Mouse (Mus musculus): ENCODE measurements around the gene Plch2.

The Plch2 gene

DNA sequence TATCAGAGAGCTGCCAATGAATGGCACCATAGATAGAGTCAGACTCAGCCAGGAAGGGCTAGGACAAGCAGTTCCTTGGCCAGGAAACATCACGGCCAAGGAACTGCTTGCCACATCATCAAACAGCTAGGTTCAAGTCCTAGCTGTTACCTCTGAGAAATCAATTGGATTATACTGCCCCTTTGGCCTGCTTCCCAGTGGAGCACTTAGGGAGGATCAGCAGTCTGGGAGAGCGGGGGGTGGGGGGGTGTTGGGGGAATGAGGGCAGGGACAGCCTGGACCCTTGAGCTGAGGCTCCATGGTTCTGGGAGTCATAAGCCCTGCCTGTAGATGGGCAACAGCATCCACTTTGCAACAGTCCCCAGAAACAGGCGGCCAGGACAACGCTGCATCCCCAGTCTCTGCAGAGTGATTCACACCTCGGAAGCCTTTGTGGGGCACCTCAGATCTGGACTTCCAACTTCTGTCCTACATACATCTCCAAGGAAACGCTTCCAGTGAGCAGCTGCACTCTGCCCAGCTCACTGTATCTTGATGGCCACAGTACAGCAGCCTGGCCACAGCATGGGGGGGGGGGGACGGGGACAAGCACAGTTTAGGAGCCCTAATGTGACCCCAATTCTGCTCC is 34.2 kb downstream of the Plch2 start:
- no peak for DNase-seq (ENCODE audit: low read depth in 1 of 2, low spot score in 2 of 2)

DNA sequence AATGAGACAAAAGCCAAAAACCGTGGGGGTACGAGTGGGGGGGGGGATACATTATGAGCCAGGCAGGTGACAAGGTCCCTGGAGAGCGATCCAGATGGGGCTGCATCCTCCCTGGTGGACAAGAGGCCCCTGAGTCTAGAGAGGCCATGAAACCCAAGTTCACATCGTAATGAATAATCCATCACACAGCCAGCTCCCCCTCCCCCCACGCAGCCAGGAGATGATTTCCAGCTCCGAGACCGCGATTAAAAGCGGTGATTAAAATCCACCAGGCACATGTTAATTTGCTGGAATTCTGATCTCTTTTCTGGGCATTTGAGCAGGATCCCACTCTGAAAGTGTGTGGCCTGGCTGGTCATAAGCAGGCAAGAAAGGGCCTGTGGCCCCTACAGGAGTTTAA is 35.8 kb downstream of the Plch2 start:
- no peak for DNase-seq (ENCODE audit: low read depth in 1 of 2, low spot score in 2 of 2)

DNA sequence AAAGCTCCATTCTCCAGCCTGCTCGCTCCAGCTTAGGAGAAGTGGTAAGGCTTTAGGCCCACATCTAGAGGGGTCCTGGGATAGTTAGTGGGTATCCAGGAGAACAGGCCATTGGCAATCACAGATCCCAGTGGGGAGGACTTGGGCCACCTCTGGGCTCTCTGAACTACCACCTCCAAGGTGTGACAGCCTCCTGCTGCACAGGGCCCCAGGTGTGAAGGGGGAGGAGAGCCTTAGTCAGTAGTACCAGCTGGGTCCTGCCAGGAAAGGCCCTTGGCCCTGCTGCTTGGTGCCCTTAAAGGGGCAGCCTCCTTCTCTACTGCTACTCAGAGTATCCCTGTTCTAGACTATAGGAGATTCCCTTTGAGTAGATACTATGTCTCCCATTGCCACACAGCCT is 36.4 kb downstream of the Plch2 start:
- no peak for DNase-seq (ENCODE audit: low read depth in 1 of 2, low spot score in 2 of 2)

DNA sequence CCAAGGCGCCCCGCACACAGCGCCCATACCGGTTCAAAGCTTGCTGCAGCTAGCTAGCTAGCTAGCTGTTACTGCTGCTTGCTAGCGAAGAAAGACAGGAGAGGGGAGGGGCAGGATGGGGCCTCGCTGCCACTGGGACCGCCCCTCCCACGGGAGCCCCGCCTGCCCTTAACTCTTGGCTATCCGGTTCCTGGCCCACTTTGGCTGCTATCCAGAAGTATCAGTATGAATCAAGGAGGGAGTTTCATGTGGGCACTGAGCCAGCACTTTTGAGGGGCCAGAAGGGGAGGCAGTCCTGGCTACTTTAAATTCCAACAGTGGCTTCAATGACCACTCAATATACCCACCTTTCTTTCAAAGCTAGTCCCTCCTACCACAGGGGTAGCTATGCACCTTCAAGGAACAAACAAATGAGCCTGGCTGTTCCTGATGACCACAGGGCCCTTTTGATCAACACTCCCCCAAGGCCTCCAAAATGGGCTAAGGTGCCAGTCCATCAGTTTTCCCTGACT is 37.2 kb downstream of the Plch2 start:
- no peak for DNase-seq (ENCODE audit: low read depth in 1 of 2, low spot score in 2 of 2)

DNA sequence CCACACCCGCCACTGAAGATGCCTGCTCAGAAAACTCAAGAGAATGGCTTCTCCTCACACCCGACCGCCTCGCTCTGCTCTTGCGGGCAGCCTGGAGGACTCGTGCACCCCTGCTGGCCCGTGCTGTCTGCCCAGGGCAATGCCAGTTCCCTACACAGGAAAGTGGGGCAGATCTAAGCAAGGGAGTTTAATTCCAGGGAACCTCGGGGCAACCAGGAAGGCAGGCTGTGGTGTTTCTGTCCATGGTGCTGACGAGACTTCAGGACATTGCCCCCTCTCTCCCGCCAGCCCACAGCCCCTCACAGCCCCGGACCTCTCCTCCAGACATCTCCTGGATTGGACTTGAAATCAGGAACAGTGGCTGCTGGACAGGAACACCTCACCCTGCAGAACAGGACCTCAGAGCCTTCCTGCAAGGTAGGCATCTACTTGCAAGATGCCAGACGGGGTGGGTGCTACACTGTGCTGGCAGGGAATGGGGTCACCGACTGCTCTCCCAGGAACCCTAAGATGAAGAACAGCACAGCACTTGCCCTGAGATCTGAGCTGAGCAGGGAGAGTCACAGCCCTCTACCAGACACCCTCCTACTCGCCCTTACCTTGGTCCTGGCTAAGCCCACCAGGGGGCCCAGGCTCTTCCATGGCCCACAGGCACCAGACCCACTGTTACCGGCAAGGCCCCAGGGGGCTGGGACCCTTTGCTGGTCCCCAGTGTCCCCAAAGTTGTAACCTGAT is 37.8 kb downstream of the Plch2 start:
- no peak for DNase-seq (ENCODE audit: low read depth in 1 of 2, low spot score in 2 of 2)

DNA sequence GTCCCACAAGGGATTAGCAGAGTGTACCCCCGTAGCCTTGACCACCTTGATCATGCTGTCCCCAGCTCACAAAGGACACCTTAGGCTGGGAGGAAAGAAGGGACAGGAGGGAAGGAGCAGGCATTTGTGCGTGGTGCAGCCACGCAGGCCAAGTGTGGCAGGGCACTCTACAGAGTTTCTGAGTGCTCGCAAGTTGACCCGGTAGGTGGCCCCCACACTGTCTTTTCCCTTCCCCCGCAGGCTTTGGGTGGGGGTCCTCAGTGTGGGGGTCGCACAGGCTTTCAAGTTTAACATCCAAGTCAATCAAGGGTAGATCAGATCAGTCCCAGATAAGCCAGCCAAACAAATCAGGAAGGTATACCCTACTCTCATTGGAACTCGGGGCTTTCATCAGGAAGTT is 38.5 kb downstream of the Plch2 start:
- DNase-seq (ENCODE audit: low read depth in 1 of 2, low spot score in 2 of 2), result no peak

DNA sequence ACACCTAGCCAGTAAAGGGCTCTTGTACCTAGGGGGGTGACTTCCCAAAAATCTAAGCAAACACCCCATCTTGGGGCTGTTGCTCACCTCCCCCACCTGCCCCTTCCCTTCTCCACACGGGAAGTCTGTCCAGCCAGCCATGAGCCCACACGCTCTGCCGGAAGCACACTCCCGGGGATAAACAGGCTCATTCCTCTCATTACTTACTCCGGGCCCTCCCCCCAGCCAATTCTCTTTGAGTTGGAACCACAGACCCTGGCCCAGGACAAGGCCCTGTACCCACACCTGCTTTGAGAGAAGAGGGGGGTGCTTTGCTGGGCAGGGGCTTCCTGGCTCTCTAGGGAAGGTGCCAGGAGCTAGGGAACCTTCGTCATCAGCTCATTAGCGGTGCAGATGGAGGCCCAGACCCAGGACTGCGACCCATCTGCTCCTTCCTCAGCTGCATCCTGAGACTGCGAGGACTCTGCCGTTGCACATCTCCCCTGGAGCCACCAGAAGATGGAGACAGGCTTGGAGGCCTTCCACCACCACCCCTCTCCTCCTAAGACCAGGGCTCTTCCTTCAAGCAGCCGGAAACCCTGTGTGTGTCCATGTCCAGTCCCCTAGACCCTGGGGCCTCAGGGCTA is 39.2 kb downstream of the Plch2 start:
- DNase-seq (ENCODE audit: low read depth in 1 of 2, low spot score in 2 of 2), result no peak

DNA sequence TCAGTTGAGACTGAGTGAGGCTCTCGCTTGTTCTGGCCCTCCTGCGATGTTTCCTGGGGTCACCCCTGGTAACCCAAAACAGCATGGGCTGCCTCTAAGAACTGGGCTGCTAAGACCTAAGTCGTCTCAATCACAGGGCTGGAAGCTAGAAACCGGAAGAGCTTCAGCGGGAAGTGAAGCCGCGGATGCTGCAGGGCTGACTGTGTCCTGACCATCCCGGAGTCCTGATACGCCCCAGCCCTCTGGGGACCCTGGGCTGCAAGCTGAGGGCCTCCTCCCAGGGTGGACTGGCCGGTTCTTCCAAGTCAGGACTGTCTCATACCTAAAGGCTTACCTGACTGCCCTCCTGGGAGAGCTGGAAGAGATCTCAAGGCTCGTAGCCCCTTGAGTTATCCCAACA is 39.8 kb downstream of the Plch2 start:
- no peak for DNase-seq (ENCODE audit: low read depth in 1 of 2, low spot score in 2 of 2)

DNA sequence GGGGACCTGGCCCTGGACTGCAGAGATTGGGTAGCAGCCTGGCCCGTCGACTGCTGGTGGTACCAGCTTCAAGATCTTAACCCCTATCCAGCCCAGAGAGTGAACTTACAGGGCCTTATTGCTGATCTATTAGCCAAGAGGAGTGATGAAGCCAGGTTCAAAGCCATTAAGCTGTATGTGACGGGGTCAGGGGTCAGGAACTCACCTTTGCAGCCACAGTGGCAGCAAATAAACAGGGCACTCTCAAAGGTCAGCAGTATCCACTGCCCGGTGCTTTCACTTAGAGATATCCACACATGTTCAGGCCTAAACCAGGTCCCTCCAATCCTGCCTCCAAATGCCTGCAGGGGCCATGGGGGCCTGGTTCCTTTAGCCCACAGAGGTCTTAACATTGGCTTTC is 41.0 kb downstream of the Plch2 start:
- DNase-seq (ENCODE audit: low read depth in 1 of 2, low spot score in 2 of 2), result no peak

DNA sequence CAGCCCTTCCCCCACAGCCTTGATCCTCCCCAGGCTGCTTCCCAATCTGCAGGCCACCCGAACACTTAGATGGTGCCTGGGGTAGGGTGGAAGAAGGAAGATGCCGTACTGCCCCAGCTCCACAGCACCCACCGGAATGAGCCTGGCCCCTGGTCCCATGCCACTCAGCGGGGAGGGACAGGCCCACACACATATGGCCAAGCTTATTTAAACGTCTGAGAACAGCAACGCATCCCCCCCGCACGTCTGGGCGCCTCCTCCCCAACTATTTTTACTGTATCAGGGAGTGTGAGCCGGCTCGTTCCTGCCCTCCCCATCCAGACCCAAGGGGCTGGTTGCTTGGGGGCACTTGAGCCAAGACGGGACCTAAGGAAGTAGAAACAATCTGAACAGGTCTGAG is 41.8 kb downstream of the Plch2 start:
- DNase-seq (ENCODE audit: low read depth in 1 of 2, low spot score in 2 of 2), result no peak

DNA sequence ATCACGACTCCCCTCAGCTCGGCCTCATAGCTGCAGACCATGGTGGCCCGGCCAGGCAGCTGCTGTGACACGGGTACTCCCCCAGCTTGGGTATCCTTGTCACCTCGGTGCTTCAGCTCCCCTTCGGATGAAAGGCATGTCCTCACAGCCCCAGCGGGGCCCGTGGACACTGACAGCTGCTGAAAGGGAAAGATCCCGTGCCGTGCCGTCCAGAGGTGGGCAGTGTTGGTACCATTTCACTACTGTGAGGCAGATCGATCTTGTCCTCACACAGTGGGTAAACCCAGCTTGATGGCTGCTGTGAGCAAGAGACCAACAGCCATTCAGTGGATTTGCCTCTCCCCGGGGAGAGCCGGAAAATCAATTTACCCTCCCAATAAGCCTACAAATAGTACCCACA is 42.3 kb downstream of the Plch2 start:
- no peak for DNase-seq (ENCODE audit: low read depth in 1 of 2, low spot score in 2 of 2)

DNA sequence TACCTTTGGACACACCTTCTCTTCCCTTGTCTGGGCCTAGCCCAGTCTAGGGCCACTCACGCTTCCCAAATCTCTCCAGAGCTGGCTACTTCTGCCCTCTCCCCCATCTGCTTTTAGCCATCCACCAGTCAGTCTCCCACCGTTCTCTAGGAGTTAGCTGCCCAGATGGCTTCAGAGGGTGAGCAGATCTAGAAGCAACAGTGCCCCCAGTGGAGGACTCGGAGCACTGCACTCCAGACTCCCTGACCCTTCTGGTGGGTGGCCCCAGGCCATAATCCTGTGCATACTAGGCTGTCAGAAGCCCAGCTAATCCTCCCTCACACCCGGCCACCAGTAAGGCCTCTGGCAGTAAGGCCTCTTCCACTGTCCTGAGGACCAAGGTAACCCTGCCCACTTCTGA is 43.8 kb downstream of the Plch2 start:
- DNase-seq (ENCODE audit: low read depth in 1 of 2, low spot score in 2 of 2), result peak in 1 of 2 experiments; percentile 13

DNA sequence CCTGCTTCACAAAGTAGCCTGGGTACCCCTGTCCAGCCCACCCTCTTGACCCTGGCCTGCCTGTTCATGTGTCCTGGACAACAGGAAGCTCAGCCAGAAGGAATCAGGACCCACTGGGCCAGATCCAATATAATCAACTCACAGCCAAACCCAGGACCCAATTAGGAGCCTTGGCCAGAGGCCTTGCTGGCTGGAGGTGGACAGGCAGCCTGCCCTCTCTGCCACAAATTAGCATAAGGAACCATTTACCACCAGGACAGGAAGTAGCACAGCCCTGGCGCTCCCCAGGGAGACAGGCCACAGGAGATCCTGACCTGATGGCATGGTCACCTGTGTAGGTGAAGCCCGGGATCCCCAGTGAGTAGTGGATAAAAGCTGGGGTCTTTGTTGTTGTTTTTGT is 44.5 kb downstream of the Plch2 start:
- DNase-seq (ENCODE audit: low read depth in 1 of 2, low spot score in 2 of 2), result no peak

DNA sequence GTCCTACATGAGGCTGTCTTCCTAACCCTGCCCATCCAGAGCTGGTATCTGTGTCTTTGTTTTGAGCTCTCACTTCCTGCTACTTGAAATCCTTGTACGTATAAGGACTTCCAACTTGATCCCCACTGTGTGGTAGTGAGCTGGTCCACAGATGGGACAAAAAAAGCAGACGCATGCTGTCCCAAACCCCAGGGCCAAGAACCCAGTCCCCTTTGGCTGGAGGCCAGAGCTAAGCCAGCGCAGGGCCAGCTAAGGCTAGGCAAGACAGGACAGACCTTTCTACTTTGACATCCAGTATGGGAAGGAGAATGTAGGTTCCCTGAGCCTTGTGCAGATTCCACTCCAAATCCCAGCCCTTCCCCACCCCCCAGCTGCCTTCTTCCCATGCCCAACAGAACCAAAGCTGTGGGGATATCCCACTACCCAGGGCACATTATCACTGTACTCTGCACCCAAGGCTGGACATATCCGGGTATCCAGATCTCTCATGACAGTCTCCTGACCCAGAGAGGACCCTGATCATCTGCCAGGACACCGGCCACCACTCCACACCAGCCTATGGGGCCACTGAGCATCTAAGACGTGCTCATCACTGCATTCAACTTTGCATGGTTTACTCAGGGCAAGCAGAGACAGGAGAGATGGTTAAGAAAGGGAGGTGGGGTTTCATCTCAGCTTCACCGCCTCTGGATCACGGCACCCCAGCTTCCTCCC is 45.1 kb downstream of the Plch2 start:
- no peak for DNase-seq (ENCODE audit: low read depth in 1 of 2, low spot score in 2 of 2)

DNA sequence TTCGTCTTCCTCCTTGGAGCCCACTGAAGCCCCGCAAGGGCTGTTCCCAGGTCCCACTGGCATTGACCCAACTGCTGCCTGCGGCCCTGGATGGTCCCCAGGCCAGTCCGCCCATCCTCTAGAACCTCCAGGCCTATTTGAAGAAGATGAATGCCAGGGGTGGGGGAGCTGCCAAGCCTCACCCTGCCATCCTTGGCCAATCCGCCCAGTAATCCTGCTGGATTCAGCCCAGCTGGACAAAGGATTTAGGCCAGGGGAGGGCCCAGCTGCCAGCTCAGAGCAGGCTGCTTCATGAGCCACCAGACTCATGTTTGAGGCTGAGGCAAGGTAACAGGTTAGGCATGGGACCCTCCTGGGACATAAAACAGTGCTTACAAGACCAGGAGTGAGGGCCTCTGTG is 45.7 kb downstream of the Plch2 start:
- no peak for DNase-seq (ENCODE audit: low read depth in 1 of 2, low spot score in 2 of 2)

DNA sequence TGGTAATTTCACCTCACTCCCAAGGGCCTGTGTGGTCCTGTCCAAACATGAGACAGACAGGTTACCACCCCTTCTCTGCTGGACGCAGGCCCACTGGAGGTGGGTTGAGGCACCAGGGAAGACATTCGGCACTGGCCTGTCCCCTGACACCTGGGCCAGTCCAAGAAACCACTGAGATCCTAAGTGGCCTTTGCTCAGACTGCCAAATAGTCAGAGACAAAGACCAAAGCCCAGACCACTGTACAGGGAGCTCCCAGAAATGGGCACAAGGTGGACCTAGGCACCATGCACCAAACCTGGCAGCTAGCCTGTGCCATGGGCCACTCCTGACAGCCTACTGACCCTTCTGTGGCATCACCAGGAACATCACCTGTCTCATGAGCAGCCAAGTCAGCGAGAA is 47.4 kb downstream of the Plch2 start:
- DNase-seq (ENCODE audit: low read depth in 1 of 2, low spot score in 2 of 2), result no peak

DNA sequence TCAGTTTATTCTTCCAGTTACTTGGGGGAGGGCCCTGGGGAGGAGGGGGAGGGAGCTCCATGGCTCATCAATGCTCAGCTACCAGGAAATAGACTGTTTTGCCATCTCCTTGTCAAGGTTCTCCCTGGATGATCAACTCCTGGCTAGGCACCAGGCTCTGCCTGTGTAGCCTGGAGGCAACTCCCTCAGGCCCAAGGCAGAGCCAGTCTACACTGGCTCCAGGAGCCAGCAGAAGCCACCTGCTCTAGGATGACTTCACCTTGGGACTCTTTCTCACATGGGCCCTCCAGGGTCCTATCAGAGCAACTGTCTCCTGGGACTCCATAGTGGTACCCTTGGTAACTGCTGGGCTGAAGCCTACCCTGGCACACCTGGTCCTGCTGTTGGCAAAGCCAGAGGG is 48.5 kb downstream of the Plch2 start:
- DNase-seq (ENCODE audit: low read depth in 1 of 2, low spot score in 2 of 2), result no peak

DNA sequence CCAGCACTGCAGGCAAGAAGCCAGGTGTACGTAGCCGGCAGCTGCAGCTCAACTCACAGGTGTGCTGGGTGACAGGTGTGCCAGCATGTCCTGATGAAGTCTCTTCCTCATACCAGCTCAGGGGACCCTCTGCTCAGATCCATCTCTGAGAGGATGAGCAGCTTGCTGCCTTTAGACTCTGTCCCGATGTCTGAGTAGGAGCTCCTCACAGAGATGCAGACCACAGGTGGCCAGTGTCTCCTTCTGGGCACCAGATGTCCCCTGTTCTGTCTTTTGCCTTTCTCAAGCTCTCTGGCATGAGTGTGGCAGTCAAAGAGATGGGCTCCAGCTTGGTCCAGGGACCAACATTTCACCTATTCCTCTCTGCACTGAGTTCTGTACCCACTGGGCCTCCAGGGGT is 48.9 kb downstream of the Plch2 start:
- DNase-seq (ENCODE audit: low read depth in 1 of 2, low spot score in 2 of 2), result no peak

DNA sequence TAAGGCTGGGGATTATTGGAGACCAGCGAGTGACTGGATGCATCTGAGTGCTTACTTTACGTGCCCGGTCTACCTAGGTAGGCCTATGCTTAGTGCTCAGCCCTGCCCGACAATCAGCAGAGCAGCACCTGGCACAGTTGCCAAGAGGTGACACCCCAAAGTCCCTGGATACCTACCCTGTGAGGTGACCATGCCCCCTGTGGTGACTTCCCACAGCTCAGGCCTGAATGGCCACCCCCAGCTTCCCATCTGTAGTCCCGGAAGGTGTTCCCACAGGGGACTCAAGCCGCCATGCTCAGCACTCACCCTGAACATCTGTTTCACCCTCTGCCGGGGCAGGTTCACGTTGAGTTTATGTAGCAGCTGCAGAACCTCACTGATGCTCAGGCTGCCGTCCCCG is 50.3 kb downstream of the Plch2 start:
- DNase-seq (ENCODE audit: low read depth in 1 of 2, low spot score in 2 of 2), result no peak

DNA sequence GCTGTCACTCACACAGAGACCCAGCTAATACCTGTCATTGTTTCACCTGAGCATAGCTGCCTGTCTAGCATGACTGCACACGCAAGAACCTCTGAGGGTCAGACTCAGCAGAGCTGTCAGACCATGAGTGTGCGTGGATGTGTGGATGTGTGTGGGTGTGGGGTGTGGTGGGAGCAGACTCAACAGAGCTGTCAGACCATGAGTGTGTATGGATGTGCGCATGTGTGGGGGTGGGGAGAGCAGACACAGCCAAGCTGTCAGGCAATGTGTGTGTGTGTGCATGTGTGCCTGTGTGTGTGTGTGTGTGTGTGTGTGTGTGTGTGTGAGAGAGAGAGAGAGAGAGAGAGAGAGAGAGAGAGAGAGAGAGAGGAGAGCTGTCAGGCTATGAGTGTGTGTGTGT is 51.3 kb downstream of the Plch2 start:
- no peak for DNase-seq (ENCODE audit: low read depth in 1 of 2, low spot score in 2 of 2)

DNA sequence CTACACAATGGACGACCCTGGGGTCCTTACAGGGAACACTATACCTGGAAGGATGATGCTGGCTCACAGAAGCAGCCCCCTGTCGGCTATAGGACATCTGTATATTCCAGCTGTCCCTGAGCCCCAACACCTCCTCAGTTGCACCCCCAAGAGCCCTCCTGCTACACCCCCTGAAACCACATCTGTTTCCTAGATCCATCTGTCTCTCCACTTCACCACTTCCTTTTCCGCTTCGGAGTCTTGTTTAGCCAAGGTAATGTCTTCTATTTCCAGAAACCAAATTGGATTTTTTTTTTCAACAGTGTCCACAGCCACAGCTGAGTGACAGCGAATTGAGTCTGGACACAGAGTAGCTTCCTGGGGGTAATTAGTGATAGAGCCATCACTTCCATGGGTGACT is 57.2 kb downstream of the Plch2 start:
- DNase-seq (ENCODE audit: low read depth in 1 of 2, low spot score in 2 of 2), result no peak

DNA sequence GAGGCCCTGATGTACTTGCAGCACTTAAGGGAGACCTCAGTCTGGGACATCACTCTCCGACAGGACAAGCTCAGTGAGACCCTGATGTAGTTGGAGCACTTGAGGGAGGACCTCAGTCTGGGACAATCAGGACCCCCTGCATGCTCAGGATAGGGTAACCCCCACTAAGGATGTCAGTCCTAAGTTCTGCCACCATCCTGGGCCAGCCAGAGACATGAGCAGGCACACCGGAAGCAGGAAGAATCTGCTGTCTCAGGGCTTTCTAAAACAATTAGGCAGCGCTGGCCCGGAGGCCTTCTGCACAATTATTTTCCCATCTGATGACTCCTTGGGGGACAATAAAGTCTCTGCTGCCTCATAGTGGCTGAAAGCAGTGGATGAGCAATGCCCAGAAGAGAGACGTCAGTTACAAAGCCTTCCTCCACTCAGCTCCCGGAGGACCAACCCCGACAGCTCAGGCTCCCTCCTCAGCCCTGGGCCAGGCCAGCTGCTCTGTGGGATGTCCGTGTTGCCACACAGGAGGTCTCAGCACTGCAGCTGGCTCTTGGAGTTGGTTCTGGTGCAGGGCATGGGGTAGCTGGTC is 59.9 kb downstream of the Plch2 start:
- no peak for DNase-seq (ENCODE audit: low read depth in 1 of 2, low spot score in 2 of 2)

Measured in monocyte, adult 2 months (primary cell).